13 mouse cellular contexts compared by ENCODE assay signal in the genomic region with DNA sequence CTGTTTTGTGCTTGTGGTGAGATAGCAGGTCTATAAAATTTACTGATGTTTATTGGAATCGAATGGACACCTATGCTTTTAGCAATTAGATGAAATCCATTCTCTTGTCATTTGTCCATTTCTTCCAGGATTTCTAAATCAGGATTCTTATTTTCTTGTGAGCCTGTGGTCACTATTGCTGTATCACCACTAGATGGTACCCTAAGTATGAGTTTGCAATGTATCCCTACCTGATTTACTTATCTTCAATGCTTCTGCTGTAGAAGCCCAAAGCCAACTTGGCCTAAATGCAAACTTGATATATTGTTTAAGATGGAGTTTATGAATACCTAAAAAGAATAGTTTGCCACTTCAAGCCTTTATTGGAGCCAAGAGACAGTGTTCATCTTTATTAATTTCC. TPM values are rescaled to one million over a fixed set of nuclear protein-coding genes. Genes with fewer than 3 reads are reported as not detected.
DNase-seq lines count a peak whose midpoint lies in the region; ATAC-seq and TF ChIP-seq lines count a peak whose summit lies in the region.
"Had no signal": no experiment of that assay in that cellular context is flagged by ENCODE, and none has a peak within 500 bp of the region (broad histone marks: within the 10 kb centered on the region; RNA-seq: fewer than 3 reads in every experiment).

No protein-coding gene starts in this region.

- peak; percentile 35 for DNase-seq in hindbrain, embryonic 14.5 days (ENCODE audit: low spot score)
- DNase-seq in hindbrain, embryonic 11.5 days (ENCODE audit: low spot score) = no peak
- DNase-seq in midbrain, postnatal 0 days (ENCODE audit: low spot score) = peak; percentile 27
- no peak for DNase-seq in right cerebral cortex, postnatal 10 days (ENCODE audit: low spot score in 2 of 2)
- no peak for DNase-seq in cerebellum, postnatal 25 days
- no peak for DNase-seq in gastrocnemius, adult 18-20 months (ENCODE audit: low spot score)
- DNase-seq: heart, postnatal 14 days; lung, postnatal 36 days; right cerebral cortex, postnatal 25 days had no signal

- H3K36me3 ChIP-seq in hindbrain, embryonic 14.5 days (replicated peaks; ENCODE audit: control insufficient read depth, insufficient read depth) = peaks cover 21% of the 10 kb centered on the region
- no peaks in the 10 kb centered on the region for H3K36me3 ChIP-seq in hindbrain, embryonic 11.5 days (ENCODE audit: control insufficient read depth, insufficient read depth, low read length)
- H3K36me3 ChIP-seq in midbrain, postnatal 0 days (ENCODE audit: insufficient read depth, low read length) = peaks cover 9% of the 10 kb centered on the region; the same call in 1 of the 2 replicates
- H3K36me3 ChIP-seq in midbrain, embryonic 13.5 days = 0 out of 2 replicates have a peak, but pooled peaks cover 2% of the 10 kb centered on the region
- H3K36me3 ChIP-seq: embryonic facial prominence, embryonic 12.5 days had no signal

- no peak overlapping the region for H3K4me2 ChIP-seq in hindbrain, embryonic 14.5 days (replicated peaks)
- no peak overlapping the region for H3K4me2 ChIP-seq in hindbrain, embryonic 11.5 days (replicated peaks; ENCODE audit: low read depth, low read length)
- H3K4me2 ChIP-seq in midbrain, postnatal 0 days (ENCODE audit: low read depth, low read length, poor library complexity, severe bottlenecking) = no peak overlapping the region
- H3K4me2 ChIP-seq in midbrain, embryonic 13.5 days (replicated peaks) = no peak overlapping the region
- H3K4me2 ChIP-seq: embryonic facial prominence, embryonic 12.5 days had no signal

- H3K4me3 ChIP-seq in hindbrain, embryonic 14.5 days (replicated peaks; ENCODE audit: low read length) = no peak overlapping the region
- H3K4me3 ChIP-seq in hindbrain, embryonic 11.5 days (ENCODE audit: low read depth, low read length) = no peak overlapping the region
- no peak overlapping the region for H3K4me3 ChIP-seq in midbrain, postnatal 0 days (ENCODE audit: low read depth, low read length)
- H3K4me3 ChIP-seq in midbrain, embryonic 13.5 days (replicated peaks) = no peak overlapping the region
- no peak overlapping the region for H3K4me3 ChIP-seq in cortical plate, adult 2 months (ENCODE audit: insufficient read depth, low read length)
- H3K4me3 ChIP-seq: embryonic facial prominence, embryonic 12.5 days; myocyte had no signal

- H3K27ac ChIP-seq in hindbrain, embryonic 14.5 days = no peak overlapping the region
- no peak overlapping the region for H3K27ac ChIP-seq in hindbrain, embryonic 11.5 days (ENCODE audit: low read depth, low read length)
- H3K27ac ChIP-seq in midbrain, postnatal 0 days (ENCODE audit: low read depth, low read length) = no peak overlapping the region
- H3K27ac ChIP-seq in midbrain, embryonic 13.5 days = no peak overlapping the region
- H3K27ac ChIP-seq in cortical plate, adult 2 months (ENCODE audit: insufficient read depth, low read length) = no peak overlapping the region
- H3K27ac ChIP-seq: embryonic facial prominence, embryonic 12.5 days had no signal

- TF ChIP-seq CTCF in midbrain, postnatal 0 days (IDR thresholded peaks at IDR 0.05) = peak; percentile 79
- TF ChIP-seq CTCF in cortical plate, adult 2 months (IDR thresholded peaks at IDR 0.05; ENCODE audit: extremely low read depth, insufficient read depth, low read length) = 0 out of 2 replicates have a peak, but pooled peaks have one; percentile 8

- no peaks in the 10 kb centered on the region for H3K4me1 ChIP-seq in hindbrain, embryonic 14.5 days (replicated peaks; ENCODE audit: control insufficient read depth, insufficient read depth, low read length)
- no peaks in the 10 kb centered on the region for H3K4me1 ChIP-seq in hindbrain, embryonic 11.5 days (replicated peaks; ENCODE audit: control insufficient read depth, insufficient read depth, low read length)
- no peaks in the 10 kb centered on the region for H3K4me1 ChIP-seq in midbrain, postnatal 0 days (ENCODE audit: insufficient read depth, low read length)
- no peaks in the 10 kb centered on the region for H3K4me1 ChIP-seq in midbrain, embryonic 13.5 days (replicated peaks)
- H3K4me1 ChIP-seq in cortical plate, adult 2 months (ENCODE audit: control insufficient read depth, insufficient read depth, low read length) = no peaks in the 10 kb centered on the region
- H3K4me1 ChIP-seq: embryonic facial prominence, embryonic 12.5 days had no signal

- no peak for TF ChIP-seq POLR2A in cortical plate, adult 2 months (IDR thresholded peaks at IDR 0.05; ENCODE audit: extremely low read depth, insufficient read depth, low read length)

- no peak for ATAC-seq in hindbrain, embryonic 14.5 days (ENCODE audit: low FRiP score)
- no peak for ATAC-seq in hindbrain, embryonic 11.5 days (ENCODE audit: low FRiP score)
- no peak for ATAC-seq in midbrain, postnatal 0 days (ENCODE audit: low FRiP score)
- ATAC-seq in midbrain, embryonic 13.5 days = no peak

- H3K27me3 ChIP-seq in hindbrain, embryonic 14.5 days (ENCODE audit: control insufficient read depth, insufficient read depth, low read length) = no peaks in the 10 kb centered on the region
- no peaks in the 10 kb centered on the region for H3K27me3 ChIP-seq in hindbrain, embryonic 11.5 days (ENCODE audit: control insufficient read depth, insufficient read depth, low read length)
- H3K27me3 ChIP-seq in midbrain, postnatal 0 days (ENCODE audit: insufficient read depth, low read length) = no peaks in the 10 kb centered on the region
- no peaks in the 10 kb centered on the region for H3K27me3 ChIP-seq in midbrain, embryonic 13.5 days
- H3K27me3 ChIP-seq: embryonic facial prominence, embryonic 12.5 days had no signal

- no peak overlapping the region for H3K9ac ChIP-seq in hindbrain, embryonic 14.5 days
- H3K9ac ChIP-seq in hindbrain, embryonic 11.5 days (ENCODE audit: low read depth, low read length) = no peak overlapping the region
- no peak overlapping the region for H3K9ac ChIP-seq in midbrain, postnatal 0 days (replicated peaks; ENCODE audit: low read length, poor library complexity, severe bottlenecking)
- H3K9ac ChIP-seq in midbrain, embryonic 13.5 days (replicated peaks) = no peak overlapping the region
- H3K9ac ChIP-seq: embryonic facial prominence, embryonic 12.5 days had no signal

- no peaks in the 10 kb centered on the region for H3K9me3 ChIP-seq in hindbrain, embryonic 14.5 days (ENCODE audit: control insufficient read depth, low read length)
- no peaks in the 10 kb centered on the region for H3K9me3 ChIP-seq in hindbrain, embryonic 11.5 days (ENCODE audit: control insufficient read depth, low read length)
- no peaks in the 10 kb centered on the region for H3K9me3 ChIP-seq in midbrain, postnatal 0 days (ENCODE audit: low read length)
- no peaks in the 10 kb centered on the region for H3K9me3 ChIP-seq in midbrain, embryonic 13.5 days
- H3K9me3 ChIP-seq: embryonic facial prominence, embryonic 12.5 days had no signal

- WGBS in hindbrain, embryonic 14.5 days = 86% methylated on average over 1 of the region's 1 CpGs
- 70% methylated on average over 1 of the region's 1 CpGs for WGBS in hindbrain, embryonic 11.5 days
- WGBS in midbrain, postnatal 0 days = 77% methylated on average over 1 of the region's 1 CpGs
- 85% methylated on average over 1 of the region's 1 CpGs for WGBS in midbrain, embryonic 13.5 days

RNA-seq across cellular contexts. Expression of gene Kifap3, which starts 54.7 kb away (rescaled TPM):
- polyA plus RNA-seq in hindbrain, embryonic 14.5 days (2014; fragmentation: Nextera tagmentation; extraction: Ambion mirVana) = 150 and 160 TPM in 2 replicates
- polyA plus RNA-seq in hindbrain, embryonic 11.5 days (2014; fragmentation: Nextera tagmentation; extraction: Ambion mirVana) = 67.9 and 72.3 TPM in 2 replicates
- 157 and 191 TPM in 2 replicates for total RNA-seq in midbrain, postnatal 0 days (2014; rRNA removed)
- 154 and 159 TPM in 2 replicates for polyA plus RNA-seq in midbrain, postnatal 0 days (2015; fragmentation: Nextera tagmentation; extraction: Ambion mirVana)
- polyA plus RNA-seq in midbrain, embryonic 13.5 days (2015; fragmentation: Nextera tagmentation; extraction: Ambion mirVana) = 89.8 and 98.8 TPM in 2 replicates
- 123 TPM in 2 replicates for polyA plus RNA-seq in cortical plate, adult 2 months (2012; rRNA removed)
- 10 to 100 TPM; 20.0 to 22.9 TPM for total RNA-seq in gastrocnemius, adult 18-20 months (2021)

Comparison
In these comparisons a context has a peak if more than half of its experiments do, and no peak if none do; other contexts are left out.
1. DNase-seq: peak in hindbrain, embryonic 14.5 days (single experiment) and midbrain, postnatal 0 days (single experiment); none in hindbrain, embryonic 11.5 days (single experiment), right cerebral cortex, postnatal 10 days (0 of 2), cerebellum, postnatal 25 days (0 of 2) and gastrocnemius, adult 18-20 months (single experiment).